Mouse (Mus musculus) telencephalon, adult 2 months (tissue): ENCODE measurements around the gene Tha1.

Experiments used
- DNase-seq: peaks from one replicate; pipeline ENCODE4 v3.0.0-alpha.2; 2011; ENCODE audit warnings: low read depth, low spot score

Tha1 gene

GRCm38 (mm10) chr11:117825333-117826101, 47.8 kb downstream of the Tha1 start, which contains the start of the genes Afmid and Tk1:
Gene Afmid (plus strand): TSS chr11:117825924.
Gene Tk1 (minus strand): TSS chr11:117826092.
- no peak for DNase-seq

GRCm38 (mm10) chr11:117824060-117824969, 49.0 kb downstream of the Tha1 start:
- no peak for DNase-seq

GRCm38 (mm10) chr11:117823411-117823810, 49.9 kb downstream of the Tha1 start:
- no peak for DNase-seq

GRCm38 (mm10) chr11:117822728-117823241, 50.5 kb downstream of the Tha1 start:
- no peak for DNase-seq

GRCm38 (mm10) chr11:117821868-117822267, 51.4 kb downstream of the Tha1 start:
- DNase-seq, result no peak

GRCm38 (mm10) chr11:117820173-117820572, 53.1 kb downstream of the Tha1 start:
- DNase-seq, result no peak

- no peak for DNase-seq
Observed at GRCm38 (mm10) chr11:117819095-117819494, 54.2 kb downstream of the Tha1 start.
